Mouse (Mus musculus) frontal cortex, adult (tissue): ENCODE measurements at regions not wholly inside any gene's neighbourhood (a gene's known extent, or its start where the extent isn't known, plus 50 kb on each side); places are given as distances from the start of the nearest gene placed in this dataset.

ENCODE experiments used
- ATAC-seq: cut with Nextera tagmentation; 2 replicates; pipeline ENCODE4 v1.9.2; 2017; ENCODE audit warnings: mild to moderate bottlenecking, moderate library complexity, mixed read lengths; ENCODE audit not compliant: low TSS enrichment

GRCm38 (mm10) chr10:67439042-67439635 is 96.1 kb upstream of the Egr2 start:
- no peak for ATAC-seq

DNA sequence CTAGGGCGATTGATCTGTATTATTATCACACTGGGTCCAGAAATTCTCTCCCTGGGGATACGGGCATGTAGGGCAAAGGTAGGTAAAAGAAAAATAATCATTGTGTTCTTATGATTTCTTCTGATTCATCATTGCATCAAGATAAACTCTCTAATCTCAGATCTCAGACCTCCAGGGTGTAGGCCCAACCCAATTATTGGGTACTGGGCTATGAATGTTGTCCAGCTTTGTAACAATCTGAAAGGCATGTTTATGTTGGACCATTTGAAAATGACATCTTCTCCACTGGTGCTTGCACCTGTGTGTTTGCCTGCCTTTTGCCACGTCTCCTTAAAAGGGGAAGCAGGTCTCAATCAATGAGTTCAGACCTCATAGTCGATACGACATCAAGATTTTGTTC is 95.4 kb upstream of the Egr2 start:
- ATAC-seq = no peak

DNA sequence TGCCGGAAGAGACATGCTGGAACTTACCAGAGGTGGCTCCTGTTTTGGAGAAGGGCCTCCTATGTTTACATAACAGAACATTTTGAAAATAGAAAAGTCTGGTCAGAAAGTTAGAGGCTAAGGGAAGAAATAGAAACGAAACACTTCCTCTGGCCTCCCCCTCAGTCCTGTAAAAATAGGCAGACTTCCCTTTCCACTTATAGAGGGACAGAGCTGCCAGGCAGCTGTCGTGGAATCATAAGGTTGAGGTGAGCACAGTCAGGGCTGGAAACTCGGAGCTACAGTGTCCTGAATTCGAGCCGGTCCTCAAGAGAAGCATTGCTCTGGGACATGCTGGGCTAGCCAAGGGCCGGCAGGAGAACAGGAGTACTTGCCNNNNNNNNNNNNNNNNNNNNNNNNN is 94.0 kb upstream of the Egr2 start:
- peak; percentile 90 for ATAC-seq

- ATAC-seq = no peak
Measured at GRCm38 (mm10) chr10:67448875-67449274, 86.4 kb upstream of the Egr2 start.

DNA sequence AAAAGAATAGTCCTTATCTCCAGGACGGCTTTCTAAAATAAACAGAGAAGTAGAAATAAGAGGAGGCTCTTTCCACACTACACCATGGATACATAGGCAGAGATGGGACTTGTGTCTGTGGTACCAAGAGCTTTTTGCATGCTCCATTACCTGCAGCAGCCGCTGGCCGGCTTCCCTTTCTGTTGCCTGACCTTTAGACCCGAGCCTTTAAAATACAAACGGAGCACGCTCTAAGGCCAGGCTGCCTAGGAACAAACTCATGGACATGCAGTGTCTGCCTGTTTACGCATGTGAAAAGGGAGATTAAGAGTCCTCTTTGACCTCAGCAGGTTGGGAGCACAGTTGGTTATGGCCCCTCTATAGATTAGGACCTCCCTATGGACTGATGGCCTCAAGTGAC is 81.1 kb upstream of the Egr2 start:
- ATAC-seq = no peak

DNA sequence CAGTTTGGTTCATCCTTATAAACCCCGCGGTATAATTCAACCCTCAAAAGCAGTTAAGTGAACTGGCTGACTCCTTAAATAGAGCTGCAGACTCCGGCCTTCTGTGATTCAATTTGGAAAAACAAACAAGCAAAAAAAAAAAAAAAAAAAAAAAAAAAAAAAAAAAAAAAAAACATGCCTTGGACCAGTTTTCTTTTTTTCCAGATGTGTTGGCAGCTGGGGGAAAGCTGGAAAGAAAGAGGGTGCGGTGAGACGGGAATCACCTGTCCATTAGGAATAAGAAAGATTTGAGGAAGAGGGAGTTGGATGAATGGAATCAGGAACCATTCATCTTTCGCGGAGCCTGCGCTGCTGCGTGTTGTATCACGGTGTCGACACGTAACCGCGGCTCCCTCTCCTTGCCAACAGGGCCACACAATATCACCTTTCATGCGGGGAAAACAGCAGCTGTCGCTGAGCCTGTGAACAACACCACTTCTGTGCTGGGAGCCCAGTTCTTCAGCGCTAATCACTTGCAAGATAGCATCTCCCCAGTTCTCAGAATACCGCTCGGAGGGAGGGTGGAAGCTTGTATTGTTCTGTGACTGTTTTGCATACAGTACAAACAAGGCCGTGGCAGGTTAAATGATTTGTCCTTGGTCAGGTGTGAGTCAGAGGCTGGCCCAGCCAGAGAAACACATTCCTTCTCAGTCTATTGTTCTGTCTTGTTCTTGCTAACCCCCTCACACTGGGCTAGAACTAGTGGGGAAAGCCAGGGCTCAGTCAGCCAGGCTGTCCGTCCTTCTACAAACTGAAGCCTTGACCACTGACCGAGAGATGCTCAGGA is 76.6 kb upstream of the Egr2 start:
- ATAC-seq = 0 out of 2 replicates have a peak, but pooled peaks have one; percentile 41

- ATAC-seq = no peak
Measured at GRCm38 (mm10) chr10:67461321-67461720, 74.0 kb upstream of the Egr2 start.

DNA sequence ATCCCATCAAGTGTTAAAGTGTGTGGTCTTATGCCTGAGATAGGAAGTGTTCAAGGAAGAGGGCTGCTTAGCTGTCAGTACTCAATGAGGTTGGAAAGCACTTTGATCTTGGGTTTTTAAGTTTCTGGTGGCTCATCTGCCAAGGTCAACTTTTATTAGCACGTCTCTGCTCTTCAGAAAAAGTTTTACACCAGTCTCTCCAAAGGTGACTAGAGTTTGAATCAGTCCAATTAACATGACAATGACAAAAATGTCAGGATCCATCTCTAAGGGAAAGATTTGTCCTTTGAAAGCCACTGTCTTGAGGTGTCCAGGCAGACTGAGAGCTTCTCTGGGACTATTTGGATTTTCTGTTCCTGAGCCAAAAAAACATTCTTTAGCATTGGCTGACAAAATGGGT is 73.4 kb upstream of the Egr2 start:
- no peak for ATAC-seq

- no peak for ATAC-seq
Measured at GRCm38 (mm10) chr10:67468724-67469123, 66.6 kb upstream of the Egr2 start.

DNA sequence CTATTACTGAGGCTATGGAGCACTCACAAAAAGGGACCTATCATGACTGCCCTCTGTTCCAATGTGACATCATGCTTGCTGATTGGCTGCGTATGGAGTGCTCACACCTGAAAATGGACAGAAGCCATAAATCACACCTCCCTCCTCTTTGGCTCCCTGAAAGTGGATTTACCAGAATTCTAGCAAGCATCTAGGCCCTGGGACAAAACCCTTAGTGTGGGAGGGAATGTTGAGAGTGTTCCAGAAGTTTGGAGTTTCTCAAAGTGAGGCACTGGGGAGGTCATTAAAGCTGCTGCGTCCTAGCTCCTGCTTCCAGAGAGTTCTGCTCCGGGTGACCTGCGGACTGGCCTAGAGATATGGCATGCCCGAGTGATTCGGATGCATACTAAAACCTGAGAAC is 62.3 kb upstream of the Egr2 start:
- ATAC-seq = no peak

DNA sequence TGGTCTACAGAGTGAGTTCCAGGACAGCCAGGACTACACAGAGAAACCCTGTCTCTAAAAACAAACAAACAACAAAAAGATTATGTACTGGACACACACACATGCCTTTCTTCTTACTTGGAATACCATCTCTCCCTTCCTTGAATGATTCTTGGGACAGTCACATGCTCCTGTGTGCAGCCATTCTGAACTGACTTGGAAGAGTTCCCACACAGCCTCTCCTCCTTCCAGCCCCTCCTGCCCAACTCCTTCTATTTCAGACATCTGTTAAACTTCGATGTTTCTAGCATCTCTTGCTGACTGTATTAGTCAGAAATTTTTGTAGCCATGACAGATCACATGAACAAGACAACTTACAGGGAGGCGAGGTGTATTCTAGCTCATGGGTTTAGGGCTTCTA is 60.9 kb upstream of the Egr2 start:
- no peak for ATAC-seq

- ATAC-seq = peak; percentile 82
Measured at GRCm38 (mm10) chr10:67482268-67482667, 53.0 kb upstream of the Egr2 start.

DNA sequence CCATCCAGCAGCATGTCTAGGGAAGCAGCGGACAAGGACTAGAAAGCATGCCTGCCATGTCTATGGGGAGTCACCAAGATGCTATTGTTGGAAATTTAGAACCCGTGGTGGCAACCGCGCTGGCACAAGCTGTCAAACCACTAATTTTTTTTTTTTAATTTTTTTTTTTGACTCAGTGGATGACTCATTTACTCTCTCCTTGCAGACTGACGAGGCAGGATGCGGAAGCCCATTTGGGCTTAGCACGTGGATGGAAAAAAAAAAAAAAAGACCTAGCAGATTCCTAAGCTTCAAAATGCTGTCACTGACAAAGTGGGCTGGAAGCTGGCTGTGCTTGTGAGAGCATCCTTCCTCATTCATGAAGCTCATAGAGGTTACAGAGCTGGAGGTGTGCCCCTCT is 51.9 kb upstream of the Egr2 start:
- peak; percentile 45 for ATAC-seq

DNA sequence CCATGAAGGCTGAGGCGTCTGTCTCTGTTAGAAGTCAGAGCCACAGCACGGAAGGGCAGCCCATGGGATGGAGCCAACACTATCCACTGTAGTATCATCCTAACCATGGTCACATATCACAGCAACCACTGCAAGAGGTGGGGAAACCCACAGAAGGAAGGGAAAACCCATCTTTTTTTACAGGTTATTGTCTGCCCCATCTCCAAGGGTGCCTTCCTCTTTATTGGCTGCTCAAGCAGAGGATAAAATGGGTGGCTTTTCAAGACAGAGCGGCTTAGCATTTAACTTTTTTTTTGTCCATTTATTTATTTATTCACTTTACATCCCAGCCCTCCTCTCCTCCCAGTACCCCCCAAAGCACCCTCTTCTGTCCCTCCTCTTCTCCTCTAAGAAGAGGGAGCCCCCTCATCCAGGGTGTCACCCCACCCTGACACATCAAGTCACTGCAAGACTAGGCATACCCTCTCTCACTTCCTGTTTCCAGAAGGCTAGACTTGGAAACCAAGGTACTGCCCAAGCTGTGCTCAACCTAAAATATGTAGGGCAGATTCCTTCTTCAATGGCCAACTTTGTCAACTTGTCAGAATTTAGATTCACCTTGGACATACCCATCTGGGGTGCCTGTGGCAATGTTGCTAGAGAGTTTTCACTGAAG is 51.1 kb upstream of the Egr2 start:
- no peak for ATAC-seq
